Mouse (Mus musculus) cerebellum, adult 2 months (tissue): ENCODE data around the gene Pald1.

Experiments used
- CTCF ChIP-seq: fragments of 200-500 bp; IDR thresholded peaks from 2 replicates; pipeline ENCODE4 v1.5.1; 2011; ENCODE audit warnings: low read depth, mild to moderate bottlenecking, control low read depth, low read length, moderate library complexity, borderline replicate concordance; ENCODE audit not compliant: insufficient read depth
- POLR2A ChIP-seq: fragments of 200-500 bp; IDR thresholded peaks from 2 replicates; pipeline ENCODE4 v1.6.1; 2011; ENCODE audit warnings: low read length, control low read depth, borderline replicate concordance; ENCODE audit not compliant: insufficient read depth

DNA sequence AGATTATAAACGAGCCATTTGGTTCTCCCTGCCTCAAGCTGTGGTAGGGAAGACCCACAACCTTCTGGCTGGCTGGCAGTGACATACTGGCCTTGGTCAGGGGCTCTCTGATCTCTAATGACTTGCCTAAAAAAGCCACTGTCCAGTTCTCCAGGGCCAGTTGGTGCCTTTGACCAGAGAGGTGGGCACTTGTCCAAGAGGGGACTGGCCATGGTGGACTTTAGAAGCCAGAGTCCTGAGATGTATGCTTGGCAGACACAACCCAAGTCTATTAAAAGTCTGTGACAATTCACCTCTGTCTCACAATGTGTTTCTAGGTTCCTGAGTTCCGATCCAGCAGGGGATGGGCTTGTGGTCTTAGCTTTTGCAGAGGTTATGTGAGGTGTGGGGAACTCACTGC lies 41.7 kb upstream of the Pald1 start:
- TF ChIP-seq CTCF: no peak
- no peak for TF ChIP-seq POLR2A
